Mouse (Mus musculus) bone marrow macrophage, adult 2 months (primary cell): ENCODE measurements around the gene Cfap52.

ENCODE experiments used
- CTCF ChIP-seq: IDR thresholded peaks from 2 replicates; pipeline ENCODE4 v1.5.1; 2012; ENCODE audit warnings: low read depth, mild to moderate bottlenecking, low read length, moderate library complexity
- POLR2A ChIP-seq: IDR thresholded peaks from 2 replicates; pipeline ENCODE4 v1.6.1; 2012; ENCODE audit warnings: mild to moderate bottlenecking, low read depth, low read length, borderline replicate concordance

DNA sequence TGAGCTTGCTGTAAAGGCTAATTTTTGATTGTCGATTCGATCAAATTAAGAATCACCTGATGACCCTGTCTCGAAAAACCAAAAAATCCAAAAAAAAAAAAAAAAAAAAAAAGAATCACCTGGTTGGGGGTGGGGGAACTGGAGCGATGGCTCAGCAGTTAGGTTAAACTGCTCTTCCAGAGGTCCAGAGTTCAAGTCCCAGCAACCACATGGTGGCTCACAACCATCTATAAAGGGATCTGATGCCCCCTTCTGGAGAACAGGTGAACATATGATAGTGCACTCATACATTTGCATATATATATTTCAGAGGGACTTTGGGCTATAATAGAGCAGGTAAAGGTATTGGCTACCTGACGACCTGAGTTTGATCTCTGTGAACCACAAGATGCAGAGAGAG lies 41.7 kb downstream of the Cfap52 start:
- TF ChIP-seq CTCF (no peak), POLR2A (no peak)
